ENCODE assay signal across 8 mouse cellular contexts in the genomic region with DNA sequence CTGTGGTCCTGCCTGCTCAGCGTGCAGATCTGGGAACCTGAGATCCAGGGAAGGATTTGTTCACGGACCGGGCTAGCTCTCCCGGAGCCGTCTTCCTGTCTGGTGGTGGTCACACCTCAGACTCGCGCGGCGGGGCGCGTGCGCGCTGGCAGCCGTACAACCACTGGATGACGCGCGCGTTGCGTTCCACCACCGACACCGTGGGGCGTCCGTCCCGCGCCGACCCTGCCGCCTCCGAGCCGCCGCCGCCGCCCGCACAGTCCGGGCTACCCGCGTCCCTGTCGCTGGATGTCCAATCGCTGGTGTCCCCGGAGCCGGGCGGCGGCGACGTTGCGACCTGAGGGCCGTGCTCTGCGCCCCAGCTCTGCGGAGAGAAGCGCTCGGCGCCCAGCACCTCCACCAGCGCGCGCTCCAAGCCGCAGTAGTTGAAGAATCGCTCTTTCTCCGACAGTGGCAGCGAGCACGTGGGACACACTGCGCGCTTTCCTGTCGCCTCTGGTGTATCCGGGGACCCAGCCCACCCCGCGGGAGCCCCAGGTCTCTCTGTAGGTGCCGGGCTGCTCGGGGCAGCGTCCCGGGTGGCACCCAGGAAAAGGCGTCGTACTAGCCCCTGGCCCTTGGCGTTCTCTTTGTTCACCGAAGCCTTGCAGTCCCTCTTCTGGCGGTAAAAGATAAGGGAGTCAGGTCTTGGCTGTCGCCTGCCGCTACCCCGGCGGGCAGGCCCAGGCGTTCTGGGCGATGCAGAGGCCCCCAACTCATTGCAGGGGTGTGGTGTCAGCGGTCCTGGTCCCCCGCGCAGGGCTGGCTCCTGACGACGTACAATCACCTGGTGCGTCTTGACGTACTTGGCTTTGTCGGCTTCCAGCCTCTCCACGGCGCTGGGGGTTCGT. TPM values are rescaled to one million over a fixed set of nuclear protein-coding genes. Genes with fewer than 3 reads are reported as not detected.
A peak's percentile ranks its signal among the peaks of the same experiment; 100 is the strongest.
DNase-seq lines count a peak whose midpoint lies in the region; ATAC-seq and TF ChIP-seq lines count a peak whose summit lies in the region.

No protein-coding gene starts in this region.

- peak overlapping the region; percentile 79 for H3K4me2 ChIP-seq in hindbrain, embryonic 13.5 days
- H3K4me2 ChIP-seq in neural tube, embryonic 12.5 days (replicated peaks): peak overlapping the region; percentile 84

- no peak overlapping the region for H3K27ac ChIP-seq in embryonic fibroblast, embryonic 13.5 days (ENCODE audit: insufficient read depth, low read length)
- peak overlapping the region; percentile 84 for H3K27ac ChIP-seq in hindbrain, embryonic 13.5 days
- peak overlapping the region; percentile 21 for H3K27ac ChIP-seq in neural tube, embryonic 12.5 days

- H3K4me3 ChIP-seq in E14TG2a.4 (replicated peaks; ENCODE audit: low read length): peak overlapping the region; percentile 78
- peak overlapping the region; percentile 23 for H3K4me3 ChIP-seq in embryonic fibroblast, embryonic 13.5 days (ENCODE audit: insufficient read depth, low read length)
- H3K4me3 ChIP-seq in hindbrain, embryonic 13.5 days: peak overlapping the region; percentile 56
- H3K4me3 ChIP-seq in neural tube, embryonic 12.5 days: peak overlapping the region; percentile 44

- no peaks in the 10 kb centered on the region for H3K36me3 ChIP-seq in E14TG2a.4 (ENCODE audit: insufficient read depth, low read length)
- H3K36me3 ChIP-seq in hindbrain, embryonic 13.5 days: no peaks in the 10 kb centered on the region
- H3K36me3 ChIP-seq in neural tube, embryonic 12.5 days: no peaks in the 10 kb centered on the region

- peak; percentile 61 for ATAC-seq in hindbrain, embryonic 13.5 days (ENCODE audit: low FRiP score)
- peak; percentile 38; the same call in 1 of the 2 replicates for ATAC-seq in neural tube, embryonic 12.5 days (ENCODE audit: low FRiP score, low read depth)

- no peak for TF ChIP-seq CTCF in E14TG2a.4 (conservative IDR thresholded peaks at IDR 0.05; ENCODE audit: low read length)
- no peak for TF ChIP-seq CTCF in embryonic fibroblast, embryonic 13.5 days (IDR thresholded peaks at IDR 0.05; ENCODE audit: borderline replicate concordance, insufficient read depth, low read length)

- WGBS in hindbrain, embryonic 13.5 days: under 1% methylated on average over 90 of the region's 91 CpGs
- WGBS in neural tube, embryonic 12.5 days: under 1% methylated on average over 91 of the region's 91 CpGs

- H3K9me3 ChIP-seq in E14TG2a.4 (ENCODE audit: low read length): no peaks in the 10 kb centered on the region
- H3K9me3 ChIP-seq in hindbrain, embryonic 13.5 days: no peaks in the 10 kb centered on the region
- no peaks in the 10 kb centered on the region for H3K9me3 ChIP-seq in neural tube, embryonic 12.5 days

- H3K9ac ChIP-seq in hindbrain, embryonic 13.5 days: peak overlapping the region; percentile 81
- peak overlapping the region; percentile 57 for H3K9ac ChIP-seq in neural tube, embryonic 12.5 days

- H3K4me1 ChIP-seq in E14TG2a.4 (replicated peaks; ENCODE audit: low read depth, low read length): peaks cover 89% of the 10 kb centered on the region
- no peaks in the 10 kb centered on the region; the same call in 1 of the 2 replicates for H3K4me1 ChIP-seq in embryonic fibroblast, embryonic 13.5 days (ENCODE audit: control insufficient read depth, insufficient read depth, low read length)
- peaks cover 68% of the 10 kb centered on the region for H3K4me1 ChIP-seq in hindbrain, embryonic 13.5 days (replicated peaks)
- H3K4me1 ChIP-seq in neural tube, embryonic 12.5 days: peaks cover 64% of the 10 kb centered on the region

- DNase-seq in adrenal gland, postnatal 10 days: peak; percentile 56
- DNase-seq in adrenal gland, adult 18-20 months (ENCODE audit: low spot score in 2 of 2): no peak
- peak; percentile 36 for DNase-seq in liver
- DNase-seq in urinary bladder, postnatal 4 days (ENCODE audit: low spot score in 2 of 2): no peak

- TF ChIP-seq POLR2A in embryonic fibroblast, embryonic 13.5 days (IDR thresholded peaks at IDR 0.05; ENCODE audit: low read depth, low read length): no peak

- peaks cover 80% of the 10 kb centered on the region for H3K27me3 ChIP-seq in E14TG2a.4 (ENCODE audit: insufficient read depth, low read length)
- peaks cover 100% of the 10 kb centered on the region for H3K27me3 ChIP-seq in hindbrain, embryonic 13.5 days
- peaks cover 79% of the 10 kb centered on the region for H3K27me3 ChIP-seq in neural tube, embryonic 12.5 days (replicated peaks)

RNA-seq across cellular contexts. Expression of a gene that starts 2.4 kb away (rescaled TPM):
- 10 to 100 TPM; 12.3 to 21.7 TPM for total RNA-seq in adrenal gland, postnatal 10 days (2021)
- total RNA-seq in adrenal gland, adult 18-20 months (2021): 10 to 100 TPM in 1 of 2 experiments, 1 to 10 TPM in 1; 9.3 to 10.0 TPM
- polyA plus RNA-seq in embryonic fibroblast, embryonic 13.5 days (2011; ENCODE audit: insufficient read length, low read depth, missing spikeins): not detected in 2 replicates
- 9.3 and 14.2 TPM in 2 replicates for polyA plus RNA-seq in hindbrain, embryonic 13.5 days (2015; fragmentation: Nextera tagmentation; extraction: Ambion mirVana)
- polyA plus RNA-seq in neural tube, embryonic 12.5 days (2016; fragmentation: Nextera tagmentation; extraction: Ambion mirVana): 9.7 and 10.2 TPM in 2 replicates

RNA-seq across cellular contexts. Expression of a gene that starts 4.8 kb away (rescaled TPM):
- total RNA-seq in adrenal gland, postnatal 10 days (2021): not detected
- not detected for total RNA-seq in adrenal gland, adult 18-20 months (2021)
- not detected in 2 replicates for polyA plus RNA-seq in embryonic fibroblast, embryonic 13.5 days (2011; ENCODE audit: insufficient read length, low read depth, missing spikeins)
- polyA plus RNA-seq in hindbrain, embryonic 13.5 days (2015; fragmentation: Nextera tagmentation; extraction: Ambion mirVana): 0.54 and 0.74 TPM in 2 replicates
- 0.33 TPM in 1 of 2 replicates, not detected in the other for polyA plus RNA-seq in neural tube, embryonic 12.5 days (2016; fragmentation: Nextera tagmentation; extraction: Ambion mirVana)

RNA-seq across cellular contexts. Expression of a gene that starts 6.1 kb away (rescaled TPM):
- total RNA-seq in adrenal gland, postnatal 10 days (2021): 10 to 100 TPM in 1 of 2 experiments, 1 to 10 TPM in 1; 7.9 to 10.1 TPM
- total RNA-seq in adrenal gland, adult 18-20 months (2021): 10 to 100 TPM; 10.5 to 10.8 TPM
- polyA plus RNA-seq in embryonic fibroblast, embryonic 13.5 days (2011; ENCODE audit: insufficient read length, low read depth, missing spikeins): 9.5 and 11.9 TPM in 2 replicates
- polyA plus RNA-seq in hindbrain, embryonic 13.5 days (2015; fragmentation: Nextera tagmentation; extraction: Ambion mirVana): 15.5 and 15.7 TPM in 2 replicates
- polyA plus RNA-seq in neural tube, embryonic 12.5 days (2016; fragmentation: Nextera tagmentation; extraction: Ambion mirVana): 18.6 and 18.9 TPM in 2 replicates

RNA-seq across cellular contexts. Expression of a gene that starts 8.0 kb away (rescaled TPM):
- not detected for total RNA-seq in adrenal gland, postnatal 10 days (2021)
- not detected for total RNA-seq in adrenal gland, adult 18-20 months (2021)
- polyA plus RNA-seq in embryonic fibroblast, embryonic 13.5 days (2011; ENCODE audit: insufficient read length, low read depth, missing spikeins): not detected in 2 replicates
- 0.45 and 0.56 TPM in 2 replicates for polyA plus RNA-seq in hindbrain, embryonic 13.5 days (2015; fragmentation: Nextera tagmentation; extraction: Ambion mirVana)
- polyA plus RNA-seq in neural tube, embryonic 12.5 days (2016; fragmentation: Nextera tagmentation; extraction: Ambion mirVana): 0.45 and 0.84 TPM in 2 replicates

RNA-seq across cellular contexts. Expression of a gene that starts 13.3 kb away (rescaled TPM):
- under 1 TPM; 0.45 to 0.51 TPM for total RNA-seq in adrenal gland, postnatal 10 days (2021)
- under 1 TPM; 0.66 to 0.99 TPM for total RNA-seq in adrenal gland, adult 18-20 months (2021)
- 0.42 TPM in 1 of 2 replicates, not detected in the other for polyA plus RNA-seq in embryonic fibroblast, embryonic 13.5 days (2011; ENCODE audit: insufficient read length, low read depth, missing spikeins)
- 0.06 and 0.08 TPM in 2 replicates for polyA plus RNA-seq in hindbrain, embryonic 13.5 days (2015; fragmentation: Nextera tagmentation; extraction: Ambion mirVana)
- 0.13 and 0.19 TPM in 2 replicates for polyA plus RNA-seq in neural tube, embryonic 12.5 days (2016; fragmentation: Nextera tagmentation; extraction: Ambion mirVana)

Comparison
In these comparisons a context has a peak if more than half of its experiments do, and no peak if none do; other contexts are left out.
1. DNase-seq: peak in adrenal gland, postnatal 10 days (single experiment) and liver (single experiment); none in adrenal gland, adult 18-20 months (0 of 2) and urinary bladder, postnatal 4 days (0 of 2).
2. H3K4me3 ChIP-seq: peak in every context shown above with its lines; median percentile 78 in E14TG2a.4; 56 in hindbrain, embryonic 13.5 days; 44 in neural tube, embryonic 12.5 days; 23 in embryonic fibroblast, embryonic 13.5 days.
3. RNA of a gene that starts 2.4 kb away (polyA plus RNA-seq): 9.3 to 14.2 TPM in hindbrain, embryonic 13.5 days and 9.7 to 10.2 TPM in neural tube, embryonic 12.5 days; not detected in embryonic fibroblast, embryonic 13.5 days; every median in the first group is over 10 times any median in the second.